Mouse (Mus musculus) ES-CJ7 (cell line): ENCODE results near the gene Ttc7b.

Experiments used
- DNase-seq: peaks from one replicate; pipeline ENCODE4 v3.0.0; 2011; ENCODE audit warnings: low read depth, low spot score

Gene Ttc7b

GRCm38 (mm10) chr12:100304280-100304679 lies 216.3 kb downstream of the Ttc7b start:
- DNase-seq: no peak

GRCm38 (mm10) chr12:100303141-100303540 lies 217.5 kb downstream of the Ttc7b start:
- DNase-seq: no peak

- DNase-seq: no peak
Observed at GRCm38 (mm10) chr12:100300446-100300845, 220.2 kb downstream of the Ttc7b start.

GRCm38 (mm10) chr12:100299322-100299726 lies 221.3 kb downstream of the Ttc7b start:
- DNase-seq: no peak

- DNase-seq: no peak
Observed at GRCm38 (mm10) chr12:100298788-100299187, 221.8 kb downstream of the Ttc7b start.

GRCm38 (mm10) chr12:100297961-100298360 lies 222.7 kb downstream of the Ttc7b start:
- DNase-seq: no peak

GRCm38 (mm10) chr12:100294457-100294856 lies 226.2 kb downstream of the Ttc7b start:
- DNase-seq: peak; percentile 15

GRCm38 (mm10) chr12:100293956-100294355 lies 226.7 kb downstream of the Ttc7b start:
- no peak for DNase-seq

GRCm38 (mm10) chr12:100290711-100291685 lies 229.6 kb downstream of the Ttc7b start:
- DNase-seq: no peak

GRCm38 (mm10) chr12:100290178-100290531 lies 230.5 kb downstream of the Ttc7b start:
- DNase-seq: peak; percentile 7

GRCm38 (mm10) chr12:100289267-100290177 lies 231.1 kb downstream of the Ttc7b start:
- no peak for DNase-seq

GRCm38 (mm10) chr12:100288018-100288417 lies 232.6 kb downstream of the Ttc7b start:
- no peak for DNase-seq

- DNase-seq: no peak
Observed at GRCm38 (mm10) chr12:100287565-100287964, 233.1 kb downstream of the Ttc7b start.

GRCm38 (mm10) chr12:100283283-100283682 lies 237.3 kb downstream of the Ttc7b start:
- peak; percentile 8 for DNase-seq

GRCm38 (mm10) chr12:100282025-100282885 lies 238.4 kb downstream of the Ttc7b start:
- no peak for DNase-seq

- no peak for DNase-seq
Observed at GRCm38 (mm10) chr12:100280972-100281794, 239.4 kb downstream of the Ttc7b start.

GRCm38 (mm10) chr12:100279898-100280297 lies 240.7 kb downstream of the Ttc7b start:
- no peak for DNase-seq

GRCm38 (mm10) chr12:100278358-100278757 lies 242.3 kb downstream of the Ttc7b start:
- peak; percentile 22 for DNase-seq

- no peak for DNase-seq
Observed at GRCm38 (mm10) chr12:100277534-100277905, 243.1 kb downstream of the Ttc7b start.
